Mouse (Mus musculus) olfactory bulb, adult 2 months (tissue): ENCODE measurements around the gene Vars.

Experiments
- CTCF ChIP-seq: fragments of 200-500 bp; IDR thresholded peaks from 2 replicates; pipeline ENCODE4 v1.5.1; 2012; ENCODE audit warnings: low read depth, mild to moderate bottlenecking, low read length, moderate library complexity; ENCODE audit not compliant: insufficient read depth
- POLR2A ChIP-seq: fragments of 200-500 bp; IDR thresholded peaks from 2 replicates; pipeline ENCODE4 v1.6.1; 2012; ENCODE audit warnings: mild to moderate bottlenecking, low read depth, low read length, moderate library complexity; ENCODE audit not compliant: insufficient read depth

- TF ChIP-seq CTCF (no peak), POLR2A (no peak)
These were observed 1.5 kb downstream of the Vars start for GRCm38 (mm10) chr17:35002153-35002865.
